Mouse (Mus musculus): Measurements from ENCODE around the gene Oas1g. TPM values are rescaled to one million over a fixed set of nuclear protein-coding genes. Genes with fewer than 3 reads are reported as not detected.
"Not testable (repeated sequence)": the region's sequence is repeated elsewhere in the genome, so short reads cannot be mapped to it uniquely, and the experiment has no call there.

The Oas1g gene
- total and polyA plus RNA-seq, 3 experiments, result not detected

DNA sequence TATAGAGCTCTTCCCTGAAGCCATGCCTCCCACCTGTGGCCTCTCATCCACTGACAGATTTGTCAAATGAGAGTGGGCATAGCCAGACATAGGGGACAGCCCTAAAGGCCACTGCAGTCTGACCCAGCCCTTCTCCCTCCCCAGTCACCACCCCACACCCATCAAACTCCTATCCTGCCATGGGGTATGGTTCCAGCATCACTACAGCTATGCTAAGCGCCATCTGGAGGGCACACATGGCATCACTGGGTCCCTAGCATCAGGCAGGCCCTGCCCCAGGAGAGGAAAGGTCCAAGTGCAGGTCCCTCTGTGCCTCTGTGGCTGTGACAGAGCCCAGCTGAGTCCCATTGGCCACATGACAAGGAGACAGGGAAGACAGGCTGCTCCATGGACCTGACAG is 39.6 kb upstream of the Oas1g start:
- TF ChIP-seq NELFE (IDR thresholded peaks at IDR 0.05; ENCODE audit: low read depth, low read length) (no peak), GABPA (IDR thresholded peaks at IDR 0.05; ENCODE audit: low read depth, low read length) (no peak), CTCF (IDR thresholded peaks at IDR 0.05 in 2 of 3, conservative IDR thresholded peaks at IDR 0.05 in 1 of 3; ENCODE audit: control insufficient read depth in 1 of 3, insufficient read depth in 1 of 3, low read depth in 2 of 3, low read length in 3 of 3, poor library complexity in 1 of 3, severe bottlenecking in 1 of 3) (peak in 1 of 3 experiments; percentile 5; a peak in 1 of 6 replicates)
- Histone ChIP-seq H3K4me1 (ENCODE audit: control insufficient read depth in 1 of 2, insufficient read depth in 2 of 2, low read length in 2 of 2) (no peaks in the 10 kb centered on the region), H3K4me3 (ENCODE audit: control insufficient read depth in 1 of 2, insufficient read depth in 1 of 2, low read depth in 2 of 2, low read length in 2 of 2) (no peak overlapping the region), H3K9me3 (replicated peaks; ENCODE audit: insufficient read depth, low read length) (no peaks in the 10 kb centered on the region), H3K27me3 (ENCODE audit: control insufficient read depth in 1 of 2, insufficient read depth in 2 of 2, low read length in 2 of 2) (no peaks in the 10 kb centered on the region), H3K27ac (ENCODE audit: control insufficient read depth, low read depth, low read length) (no peak overlapping the region), H3K9ac (ENCODE audit: control insufficient read depth, low read depth, low read length, poor library complexity, severe bottlenecking) (no peak overlapping the region), H3K36me3 (ENCODE audit: control insufficient read depth in 1 of 2, insufficient read depth in 2 of 2, low read length in 2 of 2) (no peaks in the 10 kb centered on the region), H3K79me2 (ENCODE audit: control insufficient read depth, insufficient read depth, low read length, poor library complexity) (no peaks in the 10 kb centered on the region)
- DNase-seq (ENCODE audit: low read depth, low spot score), result no peak

DNA sequence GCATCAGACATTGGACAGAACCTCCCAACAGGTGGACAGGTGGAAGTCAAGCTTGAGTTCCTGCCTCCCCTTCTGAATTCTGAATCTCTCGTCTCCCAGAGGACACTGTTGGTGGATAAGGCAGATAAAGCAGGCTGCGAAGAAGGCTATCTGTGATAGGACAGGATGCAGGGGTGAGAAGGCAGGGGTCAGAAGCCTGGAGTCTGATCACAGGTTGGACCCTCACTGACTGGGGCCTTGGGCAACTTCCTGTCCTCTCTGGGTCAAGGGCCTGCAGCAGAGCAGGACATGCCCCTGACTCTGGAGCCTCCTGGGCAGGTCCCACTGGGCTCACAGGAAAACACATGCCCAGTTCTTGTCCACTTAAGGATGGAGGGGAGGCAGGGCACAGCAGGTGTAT is 38.9 kb upstream of the Oas1g start:
- not testable (repeated sequence) for H3K9ac ChIP-seq (ENCODE audit: control insufficient read depth, low read depth, low read length, poor library complexity, severe bottlenecking); DNase-seq (ENCODE audit: low read depth, low spot score); H3K9me3 ChIP-seq (replicated peaks; ENCODE audit: insufficient read depth, low read length); H3K27me3 ChIP-seq (ENCODE audit: control insufficient read depth in 1 of 2, insufficient read depth in 2 of 2, low read length in 2 of 2); H3K4me3 ChIP-seq (ENCODE audit: control insufficient read depth in 1 of 2, insufficient read depth in 1 of 2, low read depth in 2 of 2, low read length in 2 of 2); H3K36me3 ChIP-seq (ENCODE audit: control insufficient read depth in 1 of 2, insufficient read depth in 2 of 2, low read length in 2 of 2); H3K4me1 ChIP-seq (ENCODE audit: control insufficient read depth in 1 of 2, insufficient read depth in 2 of 2, low read length in 2 of 2); H3K27ac ChIP-seq (ENCODE audit: control insufficient read depth, low read depth, low read length); H3K79me2 ChIP-seq (ENCODE audit: control insufficient read depth, insufficient read depth, low read length, poor library complexity)

DNA sequence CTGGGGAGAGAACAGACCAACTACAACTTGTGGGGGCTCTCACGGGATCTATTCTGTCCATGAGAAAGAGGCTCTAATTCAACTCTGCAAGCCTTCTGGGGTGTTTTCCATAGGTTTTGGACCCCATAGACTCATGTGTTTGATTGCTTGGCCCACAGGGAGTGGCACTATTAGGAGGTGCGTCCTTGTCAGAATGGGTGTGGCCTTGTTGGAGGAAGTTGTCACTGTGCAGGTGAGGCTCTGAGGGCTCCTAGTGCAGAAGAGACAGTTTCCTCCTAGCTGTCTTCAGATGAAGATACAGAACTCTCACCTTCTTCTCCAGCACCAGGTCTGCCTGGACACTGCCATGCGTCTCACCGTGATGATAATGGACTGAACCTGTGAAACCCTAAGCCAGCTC is 37.1 kb upstream of the Oas1g start:
- not testable (repeated sequence) for H3K9ac ChIP-seq (ENCODE audit: control insufficient read depth, low read depth, low read length, poor library complexity, severe bottlenecking); H3K4me1 ChIP-seq (ENCODE audit: control insufficient read depth in 1 of 2, insufficient read depth in 2 of 2, low read length in 2 of 2); H3K4me3 ChIP-seq (ENCODE audit: control insufficient read depth in 1 of 2, insufficient read depth in 1 of 2, low read depth in 2 of 2, low read length in 2 of 2); H3K27ac ChIP-seq (ENCODE audit: control insufficient read depth, low read depth, low read length); H3K27me3 ChIP-seq (ENCODE audit: control insufficient read depth in 1 of 2, insufficient read depth in 2 of 2, low read length in 2 of 2); H3K36me3 ChIP-seq (ENCODE audit: control insufficient read depth in 1 of 2, insufficient read depth in 2 of 2, low read length in 2 of 2); DNase-seq (ENCODE audit: low read depth, low spot score); H3K9me3 ChIP-seq (replicated peaks; ENCODE audit: insufficient read depth, low read length); H3K79me2 ChIP-seq (ENCODE audit: control insufficient read depth, insufficient read depth, low read length, poor library complexity)

DNA sequence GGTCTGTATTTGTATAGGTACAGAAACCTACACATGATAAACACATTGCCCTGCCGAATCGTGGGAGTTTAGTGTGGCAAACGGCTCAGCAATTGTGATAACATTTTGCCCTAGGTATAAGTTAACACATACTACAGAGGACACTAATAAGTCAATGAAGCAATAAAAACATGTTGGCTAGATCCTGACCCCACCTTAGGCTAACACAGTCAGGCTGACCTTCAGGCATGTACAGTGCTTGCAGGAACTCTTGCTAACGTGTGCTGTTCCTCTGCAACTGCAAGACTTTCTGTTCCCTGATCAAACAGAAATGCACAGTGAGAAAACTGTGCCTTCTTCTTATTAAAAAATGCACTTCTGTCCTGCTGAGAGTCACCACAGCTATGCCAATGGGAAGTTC is 36.6 kb upstream of the Oas1g start:
- Histone ChIP-seq H3K36me3 (ENCODE audit: control insufficient read depth in 1 of 2, insufficient read depth in 2 of 2, low read length in 2 of 2) (no peaks in the 10 kb centered on the region), H3K9me3 (replicated peaks; ENCODE audit: insufficient read depth, low read length) (no peaks in the 10 kb centered on the region), H3K79me2 (ENCODE audit: control insufficient read depth, insufficient read depth, low read length, poor library complexity) (no peaks in the 10 kb centered on the region), H3K9ac (ENCODE audit: control insufficient read depth, low read depth, low read length, poor library complexity, severe bottlenecking) (no peak overlapping the region), H3K4me3 (ENCODE audit: control insufficient read depth in 1 of 2, insufficient read depth in 1 of 2, low read depth in 2 of 2, low read length in 2 of 2) (no peak overlapping the region), H3K27me3 (ENCODE audit: control insufficient read depth in 1 of 2, insufficient read depth in 2 of 2, low read length in 2 of 2) (no peaks in the 10 kb centered on the region), H3K4me1 (ENCODE audit: control insufficient read depth in 1 of 2, insufficient read depth in 2 of 2, low read length in 2 of 2) (no peaks in the 10 kb centered on the region), H3K27ac (ENCODE audit: control insufficient read depth, low read depth, low read length) (no peak overlapping the region)
- TF ChIP-seq CHD2 (IDR thresholded peaks at IDR 0.05; ENCODE audit: low read length), result no peak
- TF ChIP-seq TAL1 (IDR thresholded peaks at IDR 0.05; ENCODE audit: low read length), result no peak
- no peak for TF ChIP-seq ZNF384 (IDR thresholded peaks at IDR 0.05; ENCODE audit: low read depth, low read length)
- DNase-seq (ENCODE audit: low read depth, low spot score), result no peak
